Mouse (Mus musculus) CD8-positive naive resting alpha-beta T cell, adult 2 months (primary cell): ENCODE results near the gene Uvrag.

Experiments
- DNase-seq, 2 experiments: peaks; one replicate each; pipeline ENCODE4 v3.0.0; 2022; ENCODE audit warnings: low read depth in 2 of 2, low spot score in 2 of 2

Gene Uvrag

GRCm38 (mm10) chr7:98938621-98939020 is 202.3 kb downstream of the Uvrag start:
- no peak for DNase-seq

DNA sequence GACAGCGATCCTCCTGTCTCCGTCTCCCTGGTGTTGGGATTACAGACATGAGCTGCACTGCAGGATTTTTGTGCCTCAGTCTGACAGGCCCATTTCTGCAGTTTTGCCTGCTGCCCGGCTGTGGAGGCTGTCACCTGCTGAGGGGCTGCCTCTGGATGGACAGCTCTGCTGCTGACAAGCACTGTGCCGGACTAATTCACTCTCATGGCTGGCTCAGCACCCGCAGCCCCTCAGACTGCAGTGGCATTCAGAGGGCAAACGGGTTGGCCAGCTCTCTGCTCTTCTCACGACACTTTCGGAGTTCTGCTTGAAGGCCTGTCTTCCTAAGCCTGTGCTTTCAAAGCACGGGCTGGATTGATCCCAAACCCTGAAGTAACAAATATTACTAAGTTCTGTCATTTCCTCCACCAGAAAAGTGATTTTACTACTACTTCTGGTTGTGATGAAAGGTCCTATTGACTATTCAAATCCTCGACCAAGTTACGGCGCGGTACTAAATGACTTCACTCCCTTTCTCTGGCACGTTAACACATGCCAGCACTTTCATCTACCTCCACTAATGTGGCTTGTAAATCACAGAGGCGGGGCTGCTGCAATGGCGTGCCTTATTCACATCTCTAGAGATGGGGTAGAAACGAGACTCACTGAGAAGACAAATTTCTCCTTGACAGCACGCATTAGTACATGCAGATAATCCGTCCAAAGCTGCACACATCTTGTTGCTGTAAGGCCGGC is 203.7 kb downstream of the Uvrag start:
- no peak for DNase-seq

- no peak for DNase-seq
Measured at GRCm38 (mm10) chr7:98935757-98936156, 205.2 kb downstream of the Uvrag start.

DNA sequence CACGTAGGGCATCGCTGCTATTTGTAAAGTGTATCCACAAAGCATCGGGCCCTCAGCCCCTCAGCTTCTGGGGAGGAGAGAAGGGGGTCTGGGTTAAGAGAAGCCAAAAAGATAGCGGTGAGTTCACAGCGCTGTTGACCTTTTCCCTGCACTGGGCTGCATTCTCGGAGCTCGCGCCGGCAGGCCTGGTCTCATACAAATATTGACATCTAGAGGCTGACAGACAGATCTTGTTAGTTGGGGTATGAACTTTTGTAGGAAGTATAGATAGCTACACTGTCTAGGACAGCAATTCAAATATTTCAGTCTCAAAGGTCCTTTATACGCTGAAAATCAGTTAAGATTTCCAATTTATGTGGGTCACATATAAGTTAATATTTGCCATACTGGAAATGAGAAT is 205.7 kb downstream of the Uvrag start:
- DNase-seq = no peak

- no peak for DNase-seq
Measured at GRCm38 (mm10) chr7:98928336-98929025, 212.5 kb downstream of the Uvrag start.

- DNase-seq = no peak
Measured at GRCm38 (mm10) chr7:98926906-98927528, 213.9 kb downstream of the Uvrag start.

DNA sequence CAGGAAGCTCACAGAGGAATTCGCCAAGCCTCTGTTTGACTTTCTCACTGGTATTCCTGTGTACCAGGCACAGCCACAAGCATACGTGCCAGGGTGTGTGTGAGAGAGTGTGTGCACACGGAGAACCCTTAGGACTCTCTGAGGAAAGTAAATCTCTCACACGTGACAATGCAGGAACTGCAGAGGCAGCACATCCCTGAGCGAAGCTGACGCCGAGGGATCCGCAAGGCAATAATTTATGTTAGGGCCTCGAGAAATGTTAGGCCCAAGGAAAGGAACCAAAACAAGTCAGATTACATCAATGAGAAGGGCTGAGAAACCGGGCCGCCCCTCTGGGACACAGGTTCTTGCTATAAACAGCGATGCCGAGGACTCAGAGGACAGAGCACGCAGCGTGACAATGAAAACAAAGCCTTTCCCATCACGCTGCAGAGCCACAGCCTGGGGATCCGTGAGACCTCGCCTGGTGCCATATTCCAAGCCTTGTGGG is 216.5 kb downstream of the Uvrag start:
- DNase-seq = no peak

- DNase-seq = no peak
Measured at GRCm38 (mm10) chr7:98922984-98923383, 218.0 kb downstream of the Uvrag start.

- no peak for DNase-seq
Measured at GRCm38 (mm10) chr7:98917407-98917806, 223.5 kb downstream of the Uvrag start.

GRCm38 (mm10) chr7:98916581-98916980 is 224.4 kb downstream of the Uvrag start:
- no peak for DNase-seq

- DNase-seq = no peak
Measured at GRCm38 (mm10) chr7:98912953-98913360, 228.0 kb downstream of the Uvrag start.

- no peak for DNase-seq
Measured at GRCm38 (mm10) chr7:98911276-98911675, 229.7 kb downstream of the Uvrag start.

- DNase-seq = no peak
Measured at GRCm38 (mm10) chr7:98910712-98911111, 230.2 kb downstream of the Uvrag start.

GRCm38 (mm10) chr7:98910164-98910563 is 230.8 kb downstream of the Uvrag start:
- DNase-seq = no peak

- DNase-seq = no peak
Measured at GRCm38 (mm10) chr7:98907476-98907875, 233.5 kb downstream of the Uvrag start.

DNA sequence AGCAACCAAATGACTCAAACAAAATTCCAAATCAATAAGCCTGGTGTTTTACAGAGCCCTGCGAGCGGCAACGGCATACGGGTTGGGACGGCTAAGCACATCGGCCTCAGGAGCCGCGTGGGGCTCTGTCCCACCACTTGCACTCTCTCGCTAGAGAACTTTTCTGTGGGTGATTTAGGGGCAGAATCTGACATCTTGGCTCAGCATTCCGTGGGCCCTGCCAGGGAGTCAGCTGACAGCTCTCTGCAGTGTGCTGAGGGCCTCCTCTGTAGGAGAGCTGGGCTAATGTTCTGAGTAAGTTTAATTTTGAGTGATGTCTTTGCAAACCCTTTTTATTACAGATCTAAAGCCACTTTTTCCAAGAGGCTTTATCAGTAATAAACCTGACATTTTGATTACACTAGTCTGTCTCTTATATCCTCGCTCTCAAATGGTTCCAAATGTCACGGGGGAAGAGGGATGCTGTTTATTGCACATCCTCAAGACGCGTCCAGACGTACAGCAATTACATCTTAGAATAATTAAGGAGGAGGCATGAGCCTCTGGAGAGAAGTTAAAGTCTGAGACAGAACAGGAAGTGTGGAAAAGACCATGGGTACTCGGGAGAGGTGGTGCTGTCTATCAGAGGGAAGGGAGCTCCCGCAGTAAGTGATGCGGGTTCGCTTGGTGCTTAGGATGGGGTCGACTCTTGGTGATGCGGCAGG is 236.1 kb downstream of the Uvrag start:
- no peak for DNase-seq

GRCm38 (mm10) chr7:98903884-98904283 is 237.1 kb downstream of the Uvrag start:
- DNase-seq = no peak

DNA sequence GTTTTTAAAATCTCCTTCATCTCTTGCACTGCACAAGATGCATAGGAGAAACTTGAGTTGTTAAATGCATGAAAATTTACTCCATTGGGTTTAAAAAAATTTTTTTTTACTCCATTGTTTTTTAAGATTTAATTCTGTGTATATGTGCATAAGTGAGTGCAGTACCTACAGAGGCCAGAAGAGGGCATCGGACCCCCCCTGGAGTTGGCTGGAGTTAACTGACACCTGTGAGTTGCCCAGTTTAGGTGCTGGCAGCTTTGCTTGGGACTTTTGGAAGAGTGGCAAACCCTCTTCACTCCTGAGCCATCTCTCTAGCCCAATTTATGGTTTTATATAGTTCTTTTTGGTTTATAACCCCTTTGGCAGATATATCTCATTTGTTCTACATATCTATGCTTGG is 239.8 kb downstream of the Uvrag start:
- peak in 1 of 2 experiments; percentile 29 for DNase-seq

DNA sequence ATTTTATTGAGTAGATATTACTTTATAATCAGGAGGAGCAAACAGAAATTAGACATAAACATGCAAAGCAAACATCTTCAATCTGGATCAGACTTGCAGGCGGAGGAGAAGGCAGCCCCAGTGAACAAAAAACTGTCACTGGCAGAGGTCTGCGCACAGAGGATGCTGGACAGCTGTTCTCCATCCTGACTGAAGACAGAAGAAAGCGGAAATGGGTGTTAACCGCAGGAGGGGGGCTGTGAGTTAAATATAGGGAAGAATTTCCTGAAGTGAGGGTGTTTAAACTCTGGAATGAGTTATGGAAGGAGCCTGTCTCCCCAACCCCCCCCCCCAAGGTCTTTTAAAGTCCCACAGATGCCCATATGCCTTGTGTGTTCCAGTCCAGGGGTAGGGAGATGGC is 241.1 kb downstream of the Uvrag start:
- no peak for DNase-seq

DNA sequence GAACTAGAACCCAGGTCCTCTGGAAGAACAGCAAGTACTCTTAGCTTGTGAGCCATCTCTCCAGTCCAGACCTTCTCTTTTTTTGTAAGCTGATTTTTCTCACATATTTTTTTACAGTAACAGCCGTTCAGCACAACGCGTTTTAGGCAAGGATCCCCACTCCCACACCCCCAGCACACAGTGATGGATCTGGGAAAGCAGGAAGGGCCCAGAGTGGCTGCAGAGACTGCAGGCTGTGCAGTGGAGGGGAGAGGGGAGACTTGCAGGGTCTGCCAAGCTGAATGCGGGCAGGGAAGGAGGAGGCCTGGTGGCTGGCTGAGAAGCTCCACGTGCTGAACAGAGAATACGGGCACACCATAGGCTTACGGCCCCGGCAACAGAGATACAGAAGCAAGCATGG is 243.6 kb downstream of the Uvrag start:
- no peak for DNase-seq

DNA sequence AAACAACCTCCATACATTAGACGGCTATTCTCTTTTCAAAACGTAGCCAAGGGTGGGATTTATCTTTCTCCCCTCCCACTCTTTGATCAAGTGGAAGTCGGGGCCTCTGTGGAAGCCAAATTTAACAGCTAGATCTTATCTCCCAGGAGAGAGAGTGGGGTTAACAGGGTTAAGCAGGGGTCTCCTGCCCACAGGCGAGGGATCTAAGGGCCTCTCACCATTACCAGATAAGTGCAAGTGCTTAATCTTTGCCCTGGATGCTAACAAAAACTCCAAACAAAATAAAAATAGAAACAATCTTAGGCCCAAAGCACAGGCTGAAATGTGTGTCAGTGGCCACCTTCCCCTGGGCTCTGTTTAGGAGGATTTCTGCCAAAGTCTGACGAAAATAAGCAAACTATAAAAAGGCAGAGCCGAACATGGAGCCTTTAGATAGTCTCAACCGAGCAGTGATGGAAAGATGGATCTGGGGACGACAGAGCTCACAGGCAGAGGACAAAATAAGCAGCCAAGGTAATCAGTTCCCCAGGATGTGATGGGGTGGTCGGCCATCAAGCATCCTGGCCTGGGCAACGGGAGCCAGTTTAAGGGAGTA is 245.3 kb downstream of the Uvrag start:
- no peak for DNase-seq
